Mouse (Mus musculus) urinary bladder, postnatal 4 days (tissue): Measurements from ENCODE around the gene Gch1.

Experiments used
- DNase-seq, 2 experiments: peaks; one replicate each; pipeline ENCODE4 v3.0.0; 2021 to 2022; ENCODE audit warnings: low spot score in 2 of 2

The Gch1 gene

GRCm38 (mm10) chr14:47206601-47207000 is 17.4 kb upstream of the Gch1 start:
- no peak for DNase-seq

- DNase-seq, result no peak
Measured at GRCm38 (mm10) chr14:47205270-47205972, 16.2 kb upstream of the Gch1 start.

GRCm38 (mm10) chr14:47197340-47197739 is 8.1 kb upstream of the Gch1 start:
- DNase-seq, result no peak

- DNase-seq, result no peak
Measured at GRCm38 (mm10) chr14:47196711-47197110, 7.5 kb upstream of the Gch1 start.

GRCm38 (mm10) chr14:47194096-47194495 is 4.9 kb upstream of the Gch1 start:
- no peak for DNase-seq

GRCm38 (mm10) chr14:47193506-47193905 is 4.3 kb upstream of the Gch1 start:
- DNase-seq, result no peak

GRCm38 (mm10) chr14:47191861-47192260 is 2.6 kb upstream of the Gch1 start:
- no peak for DNase-seq

- no peak for DNase-seq
Measured at GRCm38 (mm10) chr14:47190626-47191025, 1.4 kb upstream of the Gch1 start.

- DNase-seq, result no peak
Measured at GRCm38 (mm10) chr14:47189635-47189955, 382 bp upstream of the Gch1 start.

- no peak for DNase-seq
Measured at GRCm38 (mm10) chr14:47188475-47188847, 752 bp downstream of the Gch1 start.

GRCm38 (mm10) chr14:47187666-47188360 is 1.4 kb downstream of the Gch1 start:
- no peak for DNase-seq

GRCm38 (mm10) chr14:47187261-47187660 is 2.0 kb downstream of the Gch1 start:
- no peak for DNase-seq

GRCm38 (mm10) chr14:47186561-47186960 is 2.7 kb downstream of the Gch1 start:
- no peak for DNase-seq

- peak; percentile 39 to 69 for DNase-seq
Measured at GRCm38 (mm10) chr14:47181497-47182290, 7.5 kb downstream of the Gch1 start.

- DNase-seq, result no peak
Measured at GRCm38 (mm10) chr14:47178851-47179250, 10.4 kb downstream of the Gch1 start.

GRCm38 (mm10) chr14:47177846-47178414 is 11.3 kb downstream of the Gch1 start:
- DNase-seq, result no peak

- peak in 1 of 2 experiments; percentile 40 for DNase-seq
Measured at GRCm38 (mm10) chr14:47176226-47176625, 13.0 kb downstream of the Gch1 start.

- DNase-seq, result peak in 1 of 2 experiments; percentile 52
Measured at GRCm38 (mm10) chr14:47175136-47175535, 14.1 kb downstream of the Gch1 start.

- no peak for DNase-seq
Measured at GRCm38 (mm10) chr14:47172073-47172472, 17.1 kb downstream of the Gch1 start.

GRCm38 (mm10) chr14:47170499-47171109 is 18.6 kb downstream of the Gch1 start:
- no peak for DNase-seq

- no peak for DNase-seq
Measured at GRCm38 (mm10) chr14:47169677-47170410, 19.4 kb downstream of the Gch1 start.
